Mouse (Mus musculus): ENCODE data around the gene Ccdc30.

Ccdc30 gene

DNA sequence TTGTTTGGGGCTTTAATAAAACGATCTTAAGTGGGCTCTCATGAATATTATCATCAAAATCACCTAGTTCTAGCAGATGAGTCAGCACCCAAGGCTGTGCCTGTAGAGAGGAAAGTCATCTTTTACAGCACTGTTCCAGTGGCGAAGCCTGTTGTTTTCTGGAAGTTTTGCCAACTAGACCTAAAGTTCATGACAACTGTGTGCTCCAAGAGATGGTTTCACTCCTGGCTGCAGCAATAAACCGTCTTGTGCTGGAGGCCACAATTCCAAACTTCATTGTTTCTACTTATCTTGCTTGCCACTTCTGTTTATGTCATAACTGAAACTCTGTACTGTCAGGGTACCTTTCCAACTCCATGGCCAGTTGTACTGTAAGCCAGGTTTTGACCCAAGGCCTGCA lies 1.9 kb upstream of the Ccdc30 start:
- DNase-seq (ENCODE audit: low read depth) = no peak

DNA sequence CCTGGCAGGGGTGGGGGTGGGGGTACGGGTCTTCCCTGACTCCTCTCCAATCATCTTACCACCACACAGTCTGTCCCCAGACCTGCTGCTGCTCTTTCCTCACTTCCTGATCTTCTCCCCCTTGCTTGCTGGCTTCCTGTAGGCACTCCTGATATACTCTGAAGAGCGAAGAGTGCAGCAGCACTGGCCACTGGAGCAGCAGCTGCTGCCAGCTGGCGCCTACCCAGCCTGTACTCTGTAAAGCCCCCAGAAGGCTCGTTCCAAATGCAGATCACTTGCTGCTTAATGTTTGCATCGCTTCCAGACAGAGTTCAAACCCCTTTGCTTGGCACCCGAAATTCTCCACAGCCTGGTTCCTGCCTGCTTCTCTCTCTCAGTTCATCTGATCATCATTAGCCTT lies 2.5 kb downstream of the Ccdc30 start:
- no peak for DNase-seq (ENCODE audit: low read depth)

GRCm38 (mm10) chr4:119411877-119412650 lies 3.3 kb downstream of the Ccdc30 start:
- DNase-seq (ENCODE audit: low read depth) = no peak

- DNase-seq (ENCODE audit: low read depth) = no peak
Observed at GRCm38 (mm10) chr4:119403431-119403830, 11.9 kb downstream of the Ccdc30 start.

DNA sequence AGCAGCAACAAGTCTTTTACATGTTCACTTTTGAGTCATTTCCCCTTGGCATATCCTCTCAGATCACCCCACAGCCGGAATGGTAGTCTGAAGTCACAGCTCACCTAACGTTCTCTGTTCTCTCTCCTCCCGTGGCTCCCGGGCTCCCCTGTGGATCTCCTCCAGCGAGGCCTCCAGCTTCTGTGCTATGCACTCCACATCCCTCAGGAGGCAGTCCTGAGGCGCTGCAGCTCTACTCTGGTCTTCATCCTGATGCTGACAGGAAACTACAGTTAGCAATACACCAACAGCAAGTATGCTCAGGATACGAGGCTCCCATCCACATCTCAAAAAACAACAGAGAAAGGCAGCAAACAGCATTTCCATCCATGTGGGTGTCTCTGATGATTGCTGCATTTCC lies 14.4 kb downstream of the Ccdc30 start:
- no peak for DNase-seq (ENCODE audit: low read depth)

DNA sequence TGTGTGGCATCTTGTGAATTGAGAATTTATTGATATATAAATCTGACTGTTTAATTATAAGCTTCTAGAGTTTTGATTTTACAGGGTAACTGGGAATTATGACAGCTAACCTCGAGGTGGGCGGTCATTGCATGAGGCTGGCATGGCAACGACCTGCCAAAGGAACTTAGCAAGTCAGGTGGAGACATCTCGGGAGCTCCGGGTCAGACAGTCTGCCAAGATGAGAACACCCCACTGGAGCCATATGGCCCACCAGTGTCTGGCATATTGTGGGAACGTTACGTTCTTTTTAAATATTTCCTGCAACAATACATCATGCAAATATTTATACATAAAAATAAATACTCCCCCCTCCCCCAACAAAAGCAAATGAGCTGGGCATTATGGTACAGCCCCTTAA lies 16.6 kb downstream of the Ccdc30 start:
- DNase-seq (ENCODE audit: low read depth) = no peak

GRCm38 (mm10) chr4:119390369-119390768 lies 25.0 kb downstream of the Ccdc30 start:
- peak; percentile 70 for DNase-seq (ENCODE audit: low read depth)

- no peak for DNase-seq (ENCODE audit: low read depth)
Observed at GRCm38 (mm10) chr4:119389184-119389583, 26.1 kb downstream of the Ccdc30 start.

- no peak for DNase-seq (ENCODE audit: low read depth)
Observed at GRCm38 (mm10) chr4:119381471-119382190, 33.7 kb downstream of the Ccdc30 start.

DNA sequence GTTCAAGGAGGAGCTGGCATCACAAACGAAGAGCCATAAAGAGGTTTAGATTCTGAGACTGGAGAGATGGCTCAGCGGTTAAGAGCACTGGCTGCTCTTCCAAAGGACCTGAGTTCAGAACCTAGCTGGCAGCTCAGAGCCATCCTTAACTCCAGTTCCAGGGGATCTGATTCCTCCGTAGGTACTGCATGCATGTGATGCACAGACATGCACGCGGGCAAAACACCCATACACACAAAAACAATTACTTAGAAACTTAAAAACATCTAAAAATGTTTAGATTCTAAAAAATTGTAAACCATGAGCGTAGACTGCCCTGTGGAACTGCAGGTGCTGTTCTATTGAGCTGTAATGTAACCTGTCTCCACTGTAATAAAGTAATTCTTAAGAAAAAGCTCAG lies 45.9 kb downstream of the Ccdc30 start:
- DNase-seq (ENCODE audit: low read depth) = no peak

GRCm38 (mm10) chr4:119366758-119367526 lies 48.4 kb downstream of the Ccdc30 start:
- no peak for DNase-seq (ENCODE audit: low read depth)

GRCm38 (mm10) chr4:119362231-119362630 lies 53.1 kb downstream of the Ccdc30 start:
- no peak for DNase-seq (ENCODE audit: low read depth)

DNA sequence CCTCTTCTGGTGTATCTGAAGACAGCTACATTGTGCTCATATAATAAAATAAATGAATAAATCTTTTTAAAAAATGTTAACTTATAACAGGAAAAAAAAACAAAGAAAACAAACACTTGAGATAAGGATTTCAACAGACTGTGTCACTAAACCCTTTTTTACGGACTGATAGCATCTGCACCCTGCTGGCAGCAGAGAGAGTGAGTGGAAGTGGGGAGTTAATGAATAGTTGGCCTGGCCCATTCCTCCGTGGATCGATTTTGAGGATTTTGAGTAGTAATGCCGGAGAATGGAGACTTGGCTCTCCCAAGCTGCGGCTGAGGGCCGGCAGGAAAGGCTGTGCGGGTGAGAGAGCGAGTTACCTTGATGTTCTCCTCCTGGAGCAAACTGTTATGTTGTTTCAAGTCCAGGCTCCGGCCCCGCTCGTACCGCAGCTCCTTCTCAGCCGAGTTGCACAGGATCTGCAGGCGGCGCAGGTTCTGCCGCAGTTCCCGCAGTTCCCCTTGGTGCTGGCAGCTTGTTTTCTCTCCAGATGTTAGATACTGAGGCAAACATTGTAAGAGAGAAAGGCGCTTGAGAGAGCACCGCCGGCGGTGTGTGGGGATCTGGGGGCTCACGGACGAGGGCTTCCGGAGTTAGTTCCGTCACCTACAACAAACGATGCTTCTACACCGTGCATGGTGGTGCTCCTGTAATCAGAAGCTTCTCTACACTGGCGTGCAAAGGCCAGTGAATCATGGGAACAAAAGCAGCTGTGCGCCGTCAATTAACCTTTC lies 55.9 kb downstream of the Ccdc30 start:
- DNase-seq (ENCODE audit: low read depth) = peak; percentile 41

- DNase-seq (ENCODE audit: low read depth) = no peak
Observed at GRCm38 (mm10) chr4:119345508-119345907, 69.8 kb downstream of the Ccdc30 start.

DNA sequence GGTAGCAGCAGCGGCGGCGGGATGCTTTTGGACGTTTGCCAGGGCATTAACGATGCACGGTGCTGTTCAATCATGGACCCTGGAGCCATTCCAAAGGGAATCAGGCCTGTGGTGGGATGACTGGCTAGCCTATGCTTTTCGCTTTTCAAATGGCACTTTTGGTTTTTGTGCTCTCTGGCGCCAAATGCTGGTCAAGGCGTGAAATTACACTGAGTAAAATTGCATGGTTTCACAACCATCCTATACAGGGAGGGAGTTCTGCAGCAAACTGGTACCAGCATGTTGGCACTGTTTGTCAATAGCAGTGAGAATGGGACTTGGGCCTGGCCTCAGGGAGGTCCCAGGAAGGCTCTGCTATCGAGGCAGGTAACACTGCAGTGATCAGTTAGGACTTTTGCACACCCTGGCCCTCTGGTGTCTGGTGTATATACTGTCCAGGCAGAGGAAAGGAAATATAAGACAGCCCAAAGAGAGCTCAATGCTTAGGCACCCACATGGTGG lies 76.4 kb downstream of the Ccdc30 start:
- DNase-seq (ENCODE audit: low read depth) = peak; percentile 73

- no peak for DNase-seq (ENCODE audit: low read depth)
Observed at GRCm38 (mm10) chr4:119338422-119338821, 76.9 kb downstream of the Ccdc30 start.

DNA sequence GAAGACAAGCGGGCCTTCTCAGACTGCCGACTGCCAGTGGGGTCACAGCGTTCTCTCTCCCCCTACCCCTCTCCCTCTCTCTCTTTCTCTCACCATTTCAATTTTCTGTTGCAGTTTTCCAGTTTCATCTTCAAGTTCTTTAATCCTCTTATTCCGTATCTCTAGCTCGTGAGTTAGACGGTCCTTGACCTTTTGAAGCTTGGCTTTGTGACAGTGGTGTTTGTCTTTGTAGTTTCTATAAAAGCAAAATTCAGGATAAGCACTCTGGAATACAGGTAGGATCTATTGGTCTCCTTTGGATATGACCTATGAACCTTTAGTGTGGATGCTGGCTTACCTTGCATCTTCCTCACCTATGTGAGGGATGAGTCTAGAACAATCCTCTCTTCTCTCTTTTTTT lies 81.8 kb downstream of the Ccdc30 start:
- DNase-seq (ENCODE audit: low read depth) = no peak

DNA sequence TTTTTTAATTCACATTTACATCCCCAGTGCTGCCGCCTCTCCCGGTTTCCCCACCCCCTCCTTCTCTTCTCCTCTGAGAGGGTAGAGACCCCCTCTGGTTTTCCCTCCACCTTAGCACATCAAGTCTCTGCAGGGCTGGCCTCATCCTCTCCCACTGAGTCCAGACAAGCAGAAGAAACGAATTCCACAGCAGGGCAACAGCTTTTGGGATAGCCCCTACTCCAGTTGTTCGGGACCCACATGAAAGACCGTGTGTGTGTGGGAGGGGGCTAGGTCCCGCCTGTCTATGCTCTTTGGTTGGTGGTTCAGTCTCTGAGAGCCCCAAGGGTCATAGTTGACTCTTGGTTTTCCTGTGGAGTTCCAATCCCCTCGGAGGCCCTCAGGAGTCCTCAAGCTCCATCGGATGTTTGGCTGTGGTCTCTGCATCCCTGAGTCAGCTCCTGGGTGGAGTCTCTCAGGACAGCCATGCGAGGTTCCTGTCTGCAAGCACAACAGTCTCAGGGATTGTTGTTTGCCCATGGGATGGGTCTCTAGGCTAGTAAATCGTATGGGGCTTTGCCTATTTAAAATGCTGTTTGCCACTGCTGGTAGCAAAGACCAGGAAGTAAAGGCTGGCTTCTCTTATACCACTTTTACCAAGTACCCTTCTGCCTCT lies 94.3 kb downstream of the Ccdc30 start:
- peak; percentile 23 for DNase-seq (ENCODE audit: low read depth)

- peak; percentile 97 for DNase-seq (ENCODE audit: low read depth)
Observed at GRCm38 (mm10) chr4:119320131-119320830, 95.0 kb downstream of the Ccdc30 start, which contains the start of gene Ppih. Gene Ppih, minus strand, starts transcription at chr4:119320546.

DNA sequence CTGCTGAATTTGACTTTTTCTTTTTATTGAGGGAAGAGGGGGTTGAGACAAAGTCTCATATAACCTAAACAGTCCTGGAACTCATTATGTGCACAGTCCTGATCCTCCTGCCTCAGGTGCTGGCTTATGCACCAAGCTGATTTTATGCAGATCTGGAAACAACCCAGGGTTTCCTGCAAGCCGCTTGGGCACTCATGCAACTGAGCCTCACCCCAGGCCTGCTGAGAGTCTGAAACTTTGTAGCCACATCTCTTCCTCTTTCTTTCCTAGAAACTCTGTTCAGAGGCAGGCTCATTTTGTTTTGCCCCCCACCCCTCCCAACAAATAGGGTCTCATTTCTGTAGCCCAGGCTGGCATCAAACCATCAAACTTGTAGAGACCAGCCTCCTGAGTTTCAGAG lies 101.6 kb downstream of the Ccdc30 start:
- no peak for DNase-seq (ENCODE audit: low read depth)

DNA sequence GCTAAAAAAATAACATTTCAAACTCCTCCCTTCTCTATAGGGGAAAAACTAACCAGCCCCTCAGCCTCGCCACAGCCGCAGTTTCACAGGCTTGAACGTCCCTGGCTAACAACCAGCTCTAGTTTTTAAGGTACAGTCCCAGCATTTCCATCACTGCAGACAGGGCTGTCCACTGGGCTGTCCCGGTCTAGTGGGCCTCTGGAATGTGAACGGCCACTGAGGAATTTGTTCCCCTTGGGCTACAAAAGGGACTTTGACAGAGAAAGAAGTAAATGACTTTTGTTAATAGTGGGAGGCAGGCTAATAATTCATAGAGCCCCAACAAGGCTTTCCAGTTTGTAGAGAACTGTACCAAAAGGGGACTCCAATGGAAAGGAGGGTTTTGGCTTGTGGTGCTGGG lies 109.9 kb downstream of the Ccdc30 start:
- no peak for DNase-seq (ENCODE audit: low read depth)

Data from induced T-regulatory cell, adult 2 months (primary cell).